Mouse (Mus musculus): ENCODE measurements at regions not wholly inside any gene's neighbourhood (a gene's known extent, or its start where the extent isn't known, plus 50 kb on each side); places are given as distances from the start of the nearest gene placed in this dataset.
A peak's percentile ranks its signal among the peaks of the same experiment; 100 is the strongest.

DNA sequence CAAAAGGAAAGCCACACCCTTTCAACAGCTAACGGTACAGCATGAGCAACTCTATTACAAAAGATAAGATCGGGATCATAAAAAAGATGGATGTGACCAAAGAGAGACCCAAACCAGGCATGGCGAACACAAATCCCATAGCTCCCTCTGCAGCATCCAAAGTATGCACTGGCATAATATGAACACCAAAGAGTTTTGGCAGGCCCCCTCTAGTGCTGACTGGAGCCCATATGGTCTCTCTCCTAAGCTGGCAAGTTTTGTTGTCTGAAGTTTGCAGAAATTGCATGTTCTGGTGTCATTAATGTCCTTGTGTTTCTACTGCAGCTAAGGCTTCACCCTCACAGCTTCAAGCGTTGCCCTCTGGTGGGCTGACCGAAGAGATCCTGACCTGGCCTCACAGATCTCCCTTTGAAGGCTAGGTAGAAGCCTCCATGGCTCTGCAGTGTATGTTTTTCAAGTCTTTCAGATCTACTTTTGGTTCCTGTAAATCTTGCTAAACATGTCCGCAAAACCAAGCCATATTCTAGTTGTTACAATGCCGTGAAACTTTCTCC lies 75.7 kb upstream of the Bcl2l14 start:
- no peak for DNase-seq (ENCODE audit: low read depth)

DNA sequence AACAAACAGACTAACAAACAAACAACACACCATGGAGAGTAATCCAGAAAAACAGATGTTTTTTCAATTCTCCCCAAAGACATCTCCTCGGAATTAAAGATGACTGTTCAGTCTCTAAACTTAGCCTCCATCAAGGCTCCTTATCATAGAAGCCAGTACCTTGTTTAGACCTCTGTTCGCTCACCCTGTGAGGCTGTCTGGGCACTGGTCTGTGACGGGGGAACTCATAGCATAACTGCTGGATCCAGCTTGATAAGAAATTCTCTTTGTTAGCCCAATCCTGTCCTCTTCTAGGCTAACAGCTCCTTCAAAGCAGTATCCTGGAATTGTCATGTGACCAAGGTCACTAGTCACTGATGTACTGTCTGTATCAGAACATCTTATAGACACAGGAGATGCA lies 72.1 kb upstream of the Bcl2l14 start:
- no peak for DNase-seq (ENCODE audit: low read depth)

DNA sequence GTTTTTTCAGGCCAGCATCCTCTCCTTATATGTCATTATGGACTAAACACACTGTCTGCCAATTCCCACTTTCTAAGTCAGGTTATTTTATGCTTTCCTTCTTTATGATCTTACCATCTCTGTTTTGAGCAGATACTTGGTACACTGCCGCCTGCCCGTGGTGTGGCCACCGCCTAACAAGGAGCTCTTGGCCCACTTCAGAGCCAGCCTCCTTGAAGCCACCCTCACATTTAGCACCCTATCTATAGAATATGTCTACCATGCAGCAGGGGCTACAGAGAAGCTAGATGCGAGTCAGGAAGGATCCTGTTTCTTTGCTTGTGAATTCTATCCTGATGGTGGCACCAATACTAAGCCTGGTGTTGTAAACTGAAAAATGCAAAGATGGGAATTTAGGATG lies 70.6 kb upstream of the Bcl2l14 start:
- DNase-seq (ENCODE audit: low read depth), result no peak

DNA sequence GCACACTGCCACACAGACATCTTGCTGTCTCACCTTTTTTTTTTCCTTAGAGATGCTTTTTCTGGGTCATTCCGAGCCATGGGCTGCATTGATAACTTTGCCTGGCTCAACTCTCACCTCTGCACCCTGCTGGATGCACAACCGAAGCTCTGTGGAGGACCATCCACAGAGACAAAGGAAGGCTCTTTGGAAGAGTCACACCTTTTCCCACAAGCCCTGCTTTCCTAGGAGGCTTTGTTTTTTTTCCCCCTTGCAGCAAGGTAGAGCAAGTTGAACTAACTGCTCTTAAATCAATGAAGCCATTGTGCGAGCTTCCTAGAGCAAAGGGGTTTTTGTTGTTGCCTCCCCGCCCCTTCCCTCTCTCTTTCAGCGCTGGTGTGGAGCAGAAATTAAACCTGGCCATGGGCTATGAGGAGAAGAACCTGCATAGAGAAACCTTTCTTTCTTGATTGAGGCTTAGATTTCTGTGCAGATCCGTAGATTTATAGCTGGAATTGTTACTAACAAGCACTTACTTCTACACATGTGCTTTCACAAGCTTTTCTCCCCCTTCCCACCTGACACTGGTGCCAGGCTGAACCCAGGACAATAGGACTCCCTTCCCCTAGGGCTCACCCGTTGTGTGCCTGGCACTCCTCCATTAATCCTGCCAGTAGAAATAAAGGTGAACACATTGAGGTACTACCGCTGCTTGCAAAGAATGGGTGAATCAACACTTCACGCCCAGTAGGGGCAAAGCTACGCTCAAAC lies 66.4 kb upstream of the Bcl2l14 start:
- no peak for DNase-seq (ENCODE audit: low read depth)

DNA sequence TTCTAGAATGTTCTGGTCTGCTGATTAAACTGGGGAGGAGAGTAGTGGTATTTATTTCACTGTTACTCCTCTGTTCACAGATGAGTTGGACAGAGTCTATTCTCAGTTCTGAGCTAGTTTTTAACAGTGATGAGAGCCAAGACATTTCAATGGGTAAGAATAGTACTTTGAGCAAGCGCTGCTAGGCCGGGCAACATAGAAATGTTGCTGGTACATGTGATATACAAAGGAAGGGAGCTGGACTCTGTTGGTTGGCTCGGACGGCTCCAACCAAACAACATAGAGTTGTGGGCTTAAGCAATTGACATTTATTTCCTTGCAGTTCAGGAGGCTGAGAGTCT lies 65.8 kb upstream of the Bcl2l14 start:
- no peak for DNase-seq (ENCODE audit: low read depth)

DNA sequence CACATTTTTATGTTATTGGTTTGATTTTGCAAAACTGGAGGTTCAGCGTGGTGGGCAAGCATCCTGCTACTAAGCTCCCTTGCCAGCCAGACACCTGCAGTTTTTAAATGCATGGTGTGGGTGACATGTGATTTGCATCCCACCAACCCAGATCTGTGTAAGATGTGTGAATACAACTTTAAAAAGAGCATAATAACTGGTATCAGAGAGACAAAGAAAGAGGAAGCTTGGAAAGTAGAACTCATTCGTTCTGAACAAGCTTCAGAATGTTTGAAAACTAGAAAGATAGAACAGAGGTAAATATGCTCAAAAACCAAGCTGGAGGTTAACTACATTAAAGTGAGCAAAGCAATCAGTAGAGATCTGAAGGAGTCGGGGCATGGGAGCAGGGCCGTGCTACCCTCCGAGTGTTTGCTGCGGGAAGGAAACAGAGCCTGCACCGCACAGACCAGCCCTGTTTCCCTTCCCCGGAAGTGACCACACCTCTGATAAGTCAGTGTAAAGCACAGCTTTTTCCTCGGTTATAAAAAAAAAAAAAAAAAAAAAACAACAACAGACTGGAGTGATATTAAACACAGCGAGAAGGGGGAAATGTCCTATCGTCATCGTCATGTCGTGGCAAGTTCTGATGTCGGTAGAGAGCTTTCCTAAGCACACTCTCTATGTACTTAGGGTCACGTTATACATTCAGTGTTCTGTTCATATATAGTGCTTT lies 63.2 kb upstream of the Bcl2l14 start:
- peak; percentile 57 for DNase-seq (ENCODE audit: low read depth)

DNA sequence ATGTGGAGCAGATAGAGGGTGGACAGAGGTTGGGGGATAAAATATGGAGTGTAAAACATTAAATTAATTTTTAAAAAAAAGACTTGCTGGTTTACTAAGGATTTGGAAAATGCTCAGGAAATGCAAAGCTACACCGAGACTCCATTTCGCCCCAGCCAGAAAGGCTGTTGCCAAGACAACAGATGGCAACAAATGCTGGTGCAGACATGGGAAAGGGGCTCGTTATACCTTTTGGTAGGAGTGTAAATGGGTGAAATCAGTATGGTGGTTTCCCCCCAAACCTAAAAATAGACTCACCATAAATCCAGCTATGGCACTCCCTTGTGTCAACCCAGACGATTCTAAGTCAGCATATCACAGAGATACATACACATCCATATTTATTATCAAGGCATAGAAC lies 60.4 kb upstream of the Bcl2l14 start:
- DNase-seq (ENCODE audit: low read depth), result no peak

DNA sequence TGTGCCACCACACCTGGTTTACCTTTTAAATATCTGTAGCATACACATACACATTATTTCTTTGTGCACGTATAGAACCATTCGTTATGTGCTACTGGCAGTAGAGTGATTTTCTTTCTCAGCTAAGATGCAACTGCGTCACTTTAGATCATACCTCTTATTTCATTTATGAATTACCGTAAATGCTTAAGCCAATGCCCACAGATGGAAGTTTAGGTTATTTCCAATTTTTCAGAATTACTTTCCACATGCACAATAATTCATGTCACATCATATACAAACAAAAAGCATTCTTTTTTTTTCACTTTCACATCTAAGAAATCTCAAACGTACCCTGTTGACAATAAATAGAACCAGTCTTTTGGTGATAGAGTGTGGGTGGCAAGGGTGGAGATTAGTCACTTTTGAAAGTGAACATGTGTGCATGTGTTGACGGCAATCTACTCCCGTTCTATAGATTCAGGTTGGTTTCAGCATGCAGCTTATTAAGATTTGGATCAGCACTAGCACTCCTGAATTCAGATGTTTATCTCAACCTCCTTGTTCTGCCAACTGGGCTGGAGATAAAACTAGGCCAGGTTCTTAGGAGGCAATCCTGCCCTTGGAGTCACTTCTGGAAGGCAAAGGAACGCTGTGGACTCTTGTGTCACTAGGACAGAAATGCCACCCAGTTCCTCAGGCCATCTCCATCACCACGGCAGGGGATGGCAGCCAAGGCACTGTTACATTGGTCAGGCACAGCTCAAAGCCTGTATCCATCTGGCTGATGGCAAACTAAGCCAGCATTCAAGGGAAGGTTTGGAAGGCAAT lies 53.1 kb upstream of the Bcl2l14 start:
- no peak for DNase-seq (ENCODE audit: low read depth)

DNA sequence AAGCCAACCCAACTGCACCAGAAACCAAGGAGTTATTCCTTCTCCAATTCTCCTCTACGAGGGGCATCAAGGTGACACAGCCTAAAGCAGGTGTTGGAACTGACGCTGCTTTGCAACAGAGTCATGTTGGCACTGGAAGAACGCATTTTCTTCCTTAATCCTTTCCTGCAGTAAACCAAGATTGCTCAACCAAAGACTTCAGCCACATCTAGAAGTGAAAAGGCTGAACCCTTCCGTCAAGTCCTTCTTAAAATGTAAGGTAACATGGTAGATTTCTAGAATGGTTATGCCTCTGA lies 52.6 kb upstream of the Bcl2l14 start:
- no peak for DNase-seq (ENCODE audit: low read depth)

Data from naive thymus-derived CD4-positive, alpha-beta T cell, adult 2 months (primary cell).